Mouse (Mus musculus) cerebellum, adult 8-10 months (tissue): ENCODE measurements around the gene Cd72.
"Not testable (repeated sequence)": the region's sequence is repeated elsewhere in the genome, so short reads cannot be mapped to it uniquely, and the experiment has no call there.

ENCODE experiments used
- DNase-seq: peaks from one replicate; pipeline ENCODE4 v3.0.0; 2022

Cd72 gene

DNA sequence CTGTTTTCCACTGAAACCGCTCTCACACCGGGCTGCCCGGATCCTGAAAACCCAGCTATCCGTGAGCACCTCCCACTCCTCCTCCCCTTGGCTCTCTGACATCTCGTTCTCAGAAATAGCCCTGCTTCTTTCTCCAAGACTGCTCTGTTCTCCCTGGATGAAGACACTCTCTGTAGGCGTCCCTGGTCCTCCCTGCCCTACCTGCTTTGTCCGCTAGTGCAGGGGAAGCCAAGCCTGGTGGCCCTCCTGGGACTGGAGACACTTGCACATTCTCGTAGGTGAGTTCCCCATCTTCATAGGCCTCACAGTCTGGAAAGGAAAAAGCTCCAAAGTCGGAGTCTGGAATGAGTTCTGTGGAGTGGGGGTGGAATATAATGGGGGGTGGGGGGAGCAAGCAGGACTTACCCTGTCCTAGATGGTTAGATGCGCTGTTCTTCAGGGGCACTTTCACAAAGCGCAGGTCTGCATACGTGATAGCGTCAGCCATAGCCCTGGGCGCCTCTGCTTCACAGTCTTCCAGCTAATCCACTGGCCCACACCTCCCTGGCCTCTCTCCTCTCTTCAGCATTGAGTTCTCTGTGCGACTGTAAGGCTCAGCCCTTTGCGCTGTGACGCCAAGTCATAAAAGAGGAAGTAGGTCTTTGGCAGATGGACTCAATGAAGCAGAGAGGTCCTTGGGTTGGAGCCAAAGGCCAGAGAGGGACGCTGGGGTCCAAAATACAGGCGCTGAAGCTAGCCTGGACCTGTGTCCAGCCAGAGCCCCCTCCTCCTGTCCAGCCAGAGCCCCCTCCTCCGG, at the start of gene Cd72:
Cd72 (minus strand) TSS at position 588 of the 796 bp plus-strand sequence.
- no peak for DNase-seq

DNA sequence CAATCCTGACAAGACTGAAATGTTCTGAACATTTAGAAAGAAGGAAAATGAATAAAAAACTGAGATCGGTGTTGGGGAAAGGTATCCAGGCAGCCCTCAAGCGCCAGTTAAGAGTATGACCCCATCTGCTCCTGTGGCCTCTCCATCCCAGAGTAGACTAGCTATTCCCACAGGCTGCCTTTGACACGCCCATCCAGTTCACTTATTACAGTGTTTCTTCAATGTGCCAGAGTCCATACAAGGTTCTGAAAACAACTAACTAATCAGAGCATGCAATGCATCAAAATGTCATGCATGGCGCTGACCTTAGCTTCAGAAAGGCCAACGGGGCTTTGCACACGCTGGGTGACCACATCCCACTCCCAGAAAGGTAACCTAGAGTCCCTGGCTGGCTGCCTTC, 49.1 kb upstream of the Cd72 start:
- no peak for DNase-seq

- DNase-seq = no peak
Measured at GRCm38 (mm10) chr4:43503041-43503440, 48.6 kb upstream of the Cd72 start.

DNA sequence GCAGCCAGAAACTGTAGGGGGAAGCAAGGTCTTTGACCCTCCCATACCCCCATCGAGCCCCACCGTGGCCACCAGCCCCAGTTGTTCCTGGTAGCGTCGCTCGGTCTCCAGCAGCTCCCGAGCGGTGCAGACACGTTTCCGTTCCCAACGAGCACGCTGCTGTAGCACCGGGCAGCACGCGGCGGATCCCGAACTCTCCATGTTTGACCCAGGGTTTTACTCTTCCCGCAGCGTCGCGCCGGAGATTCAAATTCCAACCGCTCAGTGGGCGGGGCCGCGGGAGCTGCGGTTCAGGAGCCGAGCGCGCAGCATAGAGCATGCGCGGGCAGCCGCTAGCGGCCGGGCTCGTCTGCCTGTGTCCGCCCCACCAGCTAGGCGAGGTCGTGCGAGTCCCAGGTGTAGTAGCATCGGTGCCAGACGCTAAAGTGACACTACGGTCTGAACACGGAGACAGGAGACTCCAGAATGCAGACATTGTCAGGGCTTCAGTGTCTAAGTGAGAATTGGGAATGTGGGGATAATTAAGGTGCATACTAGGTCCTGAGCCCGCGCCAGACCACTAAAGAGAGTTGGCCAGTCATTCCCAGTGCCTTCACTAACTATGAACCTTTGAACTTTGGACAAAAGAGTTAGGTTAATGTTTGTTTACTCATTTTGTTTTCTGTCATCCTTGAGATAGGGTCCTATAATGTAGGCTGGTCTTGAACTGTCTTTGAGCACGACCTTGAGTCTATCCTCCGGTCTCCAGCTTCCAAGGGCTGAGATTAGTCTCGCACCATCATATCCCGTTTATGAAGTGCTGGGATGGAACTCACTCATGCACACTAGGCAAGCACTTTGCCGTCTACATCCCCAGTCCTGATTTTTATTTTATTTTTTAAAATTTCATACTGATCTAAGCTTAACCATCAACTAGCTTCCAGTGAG, 45.2 kb upstream of the Cd72 start, which contains the start of gene Arhgef39:
Arhgef39 (minus strand) TSS at position 289 of the 927 bp plus-strand sequence.
- DNase-seq = peak; percentile 80

GRCm38 (mm10) chr4:43498983-43499382, 44.6 kb upstream of the Cd72 start:
- DNase-seq = no peak

DNA sequence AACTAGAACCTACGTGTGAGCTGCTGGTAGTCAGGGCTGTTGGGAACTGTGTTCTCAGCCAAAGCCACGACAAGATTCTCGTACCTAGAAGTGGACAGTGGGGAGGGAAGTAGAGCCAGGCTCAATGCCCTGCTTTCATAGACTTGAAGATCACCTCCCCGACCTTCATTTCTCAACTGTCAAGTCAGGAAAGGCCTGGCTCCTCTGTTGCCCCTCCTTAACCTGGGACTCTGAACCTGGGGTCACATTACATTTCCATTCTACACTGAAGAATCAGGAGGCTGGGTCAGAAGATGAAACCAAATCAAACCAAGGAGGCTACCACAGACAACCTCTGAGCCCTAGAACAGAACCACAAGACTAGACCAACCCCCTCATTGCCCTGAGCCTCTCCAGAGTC, 43.5 kb upstream of the Cd72 start:
- no peak for DNase-seq

DNA sequence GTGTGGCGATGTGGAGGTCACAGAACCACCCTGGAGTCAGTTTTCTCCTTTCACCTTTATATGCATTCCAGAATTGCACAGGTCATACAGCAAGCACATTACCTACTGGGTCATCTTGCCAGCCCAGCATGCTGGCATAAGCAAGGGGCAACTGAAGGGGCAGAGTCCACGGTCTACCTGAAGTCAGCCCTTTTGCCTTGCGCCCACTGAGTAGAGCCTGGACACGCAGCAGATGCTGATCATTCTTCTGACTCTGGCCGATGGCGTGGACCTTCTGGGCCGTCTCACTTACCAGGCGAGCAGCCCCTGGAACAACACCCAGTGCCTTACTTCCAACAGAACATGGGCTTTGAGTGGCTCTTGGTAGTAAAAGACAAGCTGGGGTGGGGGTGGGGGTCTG, 43.0 kb upstream of the Cd72 start:
- DNase-seq = no peak

DNA sequence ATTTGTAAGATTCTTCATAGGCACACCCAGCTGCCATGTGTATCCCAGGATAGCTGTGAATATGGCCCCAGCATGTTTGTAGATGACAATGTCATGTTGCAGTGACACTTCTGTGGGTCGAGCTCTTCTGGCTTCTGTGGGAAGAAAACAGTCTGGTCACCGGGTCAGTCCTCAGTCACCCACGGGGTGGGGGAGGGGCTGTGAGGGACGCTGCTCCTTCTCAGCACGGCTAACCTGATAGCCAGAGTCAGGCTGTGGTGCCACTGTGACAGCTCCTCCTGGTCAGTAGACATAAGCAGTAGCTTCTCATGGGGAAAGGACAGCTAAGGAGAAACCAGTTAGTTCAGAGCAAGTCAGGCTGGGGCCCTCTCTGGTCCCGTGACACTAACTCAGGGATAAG, 42.2 kb upstream of the Cd72 start:
- no peak for DNase-seq

GRCm38 (mm10) chr4:43493846-43494240, 39.4 kb upstream of the Cd72 start:
- DNase-seq = no peak

DNA sequence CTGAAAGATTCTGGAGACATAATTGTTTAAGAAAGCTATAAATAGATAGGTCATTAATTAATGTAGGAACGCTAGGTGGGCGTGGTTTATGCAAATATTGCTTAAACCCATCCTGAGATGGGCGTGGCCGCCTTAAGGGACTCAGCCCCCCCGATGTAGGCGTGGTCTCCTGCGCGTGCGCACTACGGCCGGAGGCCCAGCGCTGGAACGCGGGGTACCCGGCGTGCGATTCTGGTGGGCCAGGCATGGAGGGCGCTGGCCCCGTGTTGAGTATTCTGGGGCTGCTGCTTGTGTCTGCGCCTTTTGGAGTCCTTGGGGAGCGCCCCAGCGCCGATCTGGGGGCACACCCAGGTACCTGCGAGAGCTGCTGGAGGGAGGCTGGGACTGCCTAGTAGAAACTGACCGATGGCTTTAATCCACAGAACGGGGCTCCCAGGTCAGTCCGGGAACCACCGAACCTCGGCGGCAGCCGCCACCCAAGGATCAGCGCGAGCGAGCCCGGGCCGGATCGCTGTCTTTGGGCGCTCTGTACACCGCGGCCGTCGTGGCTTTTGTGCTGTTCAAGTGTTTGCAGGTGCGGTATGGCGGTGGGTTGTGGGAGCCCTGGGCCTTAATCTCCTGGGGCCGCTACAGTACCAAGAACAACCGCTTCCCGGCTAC, 38.9 kb upstream of the Cd72 start:
- peak; percentile 98 for DNase-seq

GRCm38 (mm10) chr4:43492821-43493185, 38.4 kb upstream of the Cd72 start, which contains the start of gene Ccdc107:
Gene Ccdc107 (plus strand): TSS chr4:43492900.
- DNase-seq = peak; percentile 93

GRCm38 (mm10) chr4:43492101-43492820, 37.8 kb upstream of the Cd72 start:
- DNase-seq = no peak

DNA sequence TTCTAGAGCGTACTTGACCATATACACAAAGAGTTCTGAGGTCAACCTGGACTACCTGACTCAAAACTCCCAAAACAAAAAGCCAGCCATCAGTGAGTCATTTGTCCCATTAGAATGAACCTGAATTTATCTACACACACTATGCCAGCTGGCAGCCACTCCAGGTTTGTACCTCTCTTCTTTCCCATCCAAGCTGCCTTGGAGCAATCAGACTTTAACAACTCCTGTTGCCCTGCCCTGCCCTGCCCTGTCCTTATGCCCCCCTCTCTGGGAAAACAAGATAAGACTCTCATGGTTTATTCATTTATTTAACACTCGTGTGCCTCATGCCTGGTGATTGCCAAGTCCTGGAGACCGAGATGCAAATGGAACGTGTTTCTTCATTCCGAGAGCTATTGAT, 36.4 kb upstream of the Cd72 start:
- no peak for DNase-seq

GRCm38 (mm10) chr4:43489611-43490010, 35.2 kb upstream of the Cd72 start:
- no peak for DNase-seq

- DNase-seq = not testable (repeated sequence)
Measured at GRCm38 (mm10) chr4:43485666-43486065, 31.2 kb upstream of the Cd72 start.

DNA sequence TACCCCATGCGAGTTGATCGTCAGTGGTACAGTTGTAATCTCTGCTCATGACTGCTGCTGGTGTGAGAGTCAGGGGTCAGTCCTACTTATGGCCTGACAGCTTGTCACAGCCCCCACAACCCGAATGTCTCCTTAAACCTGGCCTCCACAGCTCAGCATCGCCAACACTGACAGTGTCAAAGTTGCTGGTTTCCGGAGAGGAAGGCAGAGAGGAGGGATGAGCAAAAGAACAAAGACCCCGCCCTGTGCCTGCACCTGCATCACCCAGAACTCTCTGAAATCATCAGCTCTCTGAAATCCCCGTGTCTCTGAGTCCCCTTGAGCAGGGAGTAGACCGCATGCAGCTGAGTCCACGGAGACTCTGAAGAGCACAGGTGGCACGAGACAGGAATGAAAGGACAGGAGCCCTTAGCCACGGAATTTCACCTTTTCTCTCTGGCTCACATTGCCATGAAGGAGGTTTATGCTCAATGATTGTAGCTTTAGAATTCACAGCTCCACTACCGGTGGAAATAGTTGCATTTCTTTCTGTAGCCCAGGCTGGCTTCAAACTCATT, 29.2 kb upstream of the Cd72 start, which contains the start of gene Sit1:
Sit1 (minus strand) TSS at position 200 of the 557 bp plus-strand sequence.
- DNase-seq = no peak

- no peak for DNase-seq
Measured at GRCm38 (mm10) chr4:43482591-43482990, 28.2 kb upstream of the Cd72 start.

DNA sequence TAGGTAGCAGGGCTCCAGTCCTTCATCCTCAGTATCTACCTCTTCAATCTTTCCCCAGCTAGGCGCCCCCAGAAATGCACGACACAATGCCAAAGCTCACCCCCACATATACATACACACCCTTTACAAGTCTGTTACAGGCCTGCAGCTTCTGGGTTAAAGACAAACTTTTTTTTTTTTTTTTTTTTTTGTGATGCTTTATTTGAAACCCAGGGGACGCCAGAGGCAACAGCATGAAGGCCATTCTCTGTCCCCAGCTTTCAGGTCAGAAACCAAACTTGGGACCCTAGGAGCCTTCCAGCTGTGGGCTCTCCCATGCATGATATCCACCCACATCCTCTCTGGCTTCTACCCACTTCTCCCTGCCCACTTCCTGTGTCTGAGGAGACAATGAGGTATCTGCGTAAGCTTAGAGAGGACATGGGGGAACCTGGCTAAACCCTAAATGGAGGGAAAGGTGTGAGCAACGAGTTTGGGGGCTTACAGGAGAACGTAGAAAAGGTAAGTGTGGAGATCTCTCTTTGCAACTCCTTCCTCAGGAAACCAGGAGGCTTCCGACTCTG, 27.5 kb upstream of the Cd72 start:
- no peak for DNase-seq

GRCm38 (mm10) chr4:43480985-43481384, 26.6 kb upstream of the Cd72 start:
- no peak for DNase-seq

DNA sequence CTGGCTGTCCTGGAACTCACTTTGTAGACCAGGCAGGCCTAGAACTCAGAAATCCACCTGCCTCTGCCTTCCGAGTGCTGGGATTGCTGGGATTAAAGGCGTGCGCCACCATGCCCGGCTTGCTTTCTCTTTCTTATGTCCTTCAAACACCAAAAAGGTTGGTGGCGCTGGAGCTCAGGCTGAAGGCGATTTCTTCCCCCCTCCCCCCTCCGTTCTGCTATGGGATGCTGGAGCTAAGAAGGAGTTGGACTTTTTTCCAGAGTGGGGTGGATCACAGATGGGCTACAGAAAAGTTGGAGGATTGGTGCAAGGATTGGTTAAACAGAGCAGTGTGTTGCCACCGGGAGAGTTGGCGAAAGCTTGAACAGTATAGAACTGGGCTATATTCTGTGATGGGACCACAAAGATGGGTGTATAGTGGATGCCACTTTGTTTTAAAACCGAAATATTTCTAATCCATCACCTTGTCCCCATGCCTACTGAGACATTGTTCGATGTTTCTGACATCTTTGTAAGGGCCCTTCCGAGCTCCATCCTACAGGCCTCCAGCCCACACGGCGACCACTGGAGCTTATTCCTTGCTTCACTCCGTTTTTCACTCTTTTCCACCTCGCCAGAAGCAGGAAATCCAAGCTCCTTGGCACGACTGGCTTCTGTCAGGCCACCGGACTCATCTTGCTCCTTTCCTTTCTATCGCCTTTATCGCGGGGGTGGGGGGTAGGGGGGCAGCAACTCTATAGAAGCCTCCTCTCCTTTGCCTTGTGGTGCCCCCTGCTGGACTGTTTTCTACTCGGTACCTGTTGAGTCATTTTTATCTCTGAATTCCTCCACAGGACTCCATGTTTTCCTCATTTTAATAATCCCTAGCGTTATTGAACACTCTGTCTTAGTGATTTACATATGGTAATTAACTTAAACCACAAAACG, 24.7 kb upstream of the Cd72 start:
- no peak for DNase-seq

DNA sequence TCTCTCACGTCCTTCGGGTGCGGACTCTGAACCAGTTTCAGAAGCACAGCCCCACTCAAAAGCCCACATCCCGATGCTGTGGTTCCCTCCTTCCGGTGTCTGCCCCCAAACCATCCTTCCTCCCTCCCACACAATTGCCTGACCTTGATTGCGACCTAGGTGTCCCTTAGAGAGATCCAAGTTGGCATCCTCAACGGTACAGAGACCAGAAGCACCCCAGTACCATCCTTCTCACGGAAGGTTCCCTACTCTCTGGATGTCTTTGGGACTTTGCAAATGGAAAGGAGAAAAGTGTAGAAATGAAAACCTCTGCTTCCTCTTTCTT, 24.1 kb upstream of the Cd72 start:
- no peak for DNase-seq
